Mouse (Mus musculus) heart, adult 8-10 months (tissue): ENCODE data around the gene Tnfrsf14. TPM values are rescaled to one million over a fixed set of nuclear protein-coding genes. Genes with fewer than 3 reads are reported as not detected.

Source experiments
- DNase-seq: peaks from one replicate; pipeline ENCODE4 v3.0.0; 2022; ENCODE audit warnings: low spot score
- total RNA-seq, 4 experiments: library from RNA; stranded (reverse); gene quantifications; 2 replicates each; pipeline ENCODE4 v1.2.4; 2022

The Tnfrsf14 gene
- total RNA-seq, 4 experiments from 2014 or later = 4.0 to 9.1 (median 4.5) TPM

GRCm38 (mm10) chr4:154916662-154917061 lies 11.7 kb downstream of the Tnfrsf14 start:
- DNase-seq = no peak

GRCm38 (mm10) chr4:154915286-154915685 lies 13.1 kb downstream of the Tnfrsf14 start:
- DNase-seq = no peak

- DNase-seq = no peak
Observed at GRCm38 (mm10) chr4:154914707-154915106, 13.7 kb downstream of the Tnfrsf14 start.

GRCm38 (mm10) chr4:154914252-154914651 lies 14.1 kb downstream of the Tnfrsf14 start:
- no peak for DNase-seq

- no peak for DNase-seq
Observed at GRCm38 (mm10) chr4:154913845-154914244, 14.5 kb downstream of the Tnfrsf14 start.

GRCm38 (mm10) chr4:154911644-154912043 lies 16.7 kb downstream of the Tnfrsf14 start:
- no peak for DNase-seq

GRCm38 (mm10) chr4:154910606-154911522 lies 17.5 kb downstream of the Tnfrsf14 start:
- DNase-seq = no peak

- no peak for DNase-seq
Observed at GRCm38 (mm10) chr4:154908490-154908889, 19.9 kb downstream of the Tnfrsf14 start.

GRCm38 (mm10) chr4:154907833-154908232 lies 20.5 kb downstream of the Tnfrsf14 start:
- peak; percentile 55 for DNase-seq

- peak; percentile 73 for DNase-seq
Observed at GRCm38 (mm10) chr4:154904185-154905071, 23.9 kb downstream of the Tnfrsf14 start.

GRCm38 (mm10) chr4:154902371-154902770 lies 26.0 kb downstream of the Tnfrsf14 start:
- no peak for DNase-seq

GRCm38 (mm10) chr4:154898506-154899446 lies 29.6 kb downstream of the Tnfrsf14 start, which contains the start of gene Fam213b:
TSS of gene Fam213b (minus strand) at chr4:154899135.
- peak; percentile 86 for DNase-seq

- DNase-seq = no peak
Observed at GRCm38 (mm10) chr4:154897676-154898465, 30.5 kb downstream of the Tnfrsf14 start.

GRCm38 (mm10) chr4:154895549-154895948 lies 32.8 kb downstream of the Tnfrsf14 start:
- DNase-seq = no peak

- no peak for DNase-seq
Observed at GRCm38 (mm10) chr4:154890887-154891286, 37.5 kb downstream of the Tnfrsf14 start.

GRCm38 (mm10) chr4:154887593-154888250 lies 40.6 kb downstream of the Tnfrsf14 start:
- no peak for DNase-seq

GRCm38 (mm10) chr4:154886876-154887592 lies 41.3 kb downstream of the Tnfrsf14 start:
- no peak for DNase-seq

GRCm38 (mm10) chr4:154885416-154885815 lies 42.9 kb downstream of the Tnfrsf14 start:
- DNase-seq = no peak
